Mouse (Mus musculus) large intestine, adult 2 months (tissue): ENCODE measurements around the gene Slc17a7. TPM values are rescaled to one million over a fixed set of nuclear protein-coding genes. Genes with fewer than 3 reads are reported as not detected.
A peak's percentile ranks its signal among the peaks of the same experiment; 100 is the strongest.
"Not testable (repeated sequence)": the region's sequence is repeated elsewhere in the genome, so short reads cannot be mapped to it uniquely, and the experiment has no call there.

Source experiments
- DNase-seq: peaks from one replicate; pipeline ENCODE4 v3.0.0-alpha.2; 2012; ENCODE audit warnings: low read depth, low spot score
- WGBS: fragments of 180-500 bp; shearing (Covaris S2); methylation state at CpG from one replicate; pipeline ENCODE4 v1.1.7; 2018; 5-methylcytosine and 5-hydroxymethylcytosine counted together
- polyA plus RNA-seq: library from polyadenylated mRNA; depleted of rRNA; stranded (reverse); fragments of >200 nt; gene quantifications from 2 replicates; pipeline ENCODE4 v1.2.3, GENCODE M21; 2012

The Slc17a7 gene
- polyA plus RNA-seq, 1 experiment, result 0.11 TPM

GRCm38 (mm10) chr7:45169495-45169894 lies 5.7 kb downstream of the Slc17a7 start:
- WGBS, result 88% methylated on average over 3 of the region's 3 CpGs
- no peak for DNase-seq

- no peak for DNase-seq
- 59% methylated on average over 7 of the region's 7 CpGs for WGBS
These were observed 9.2 kb downstream of the Slc17a7 start for GRCm38 (mm10) chr7:45172974-45173373.

- not testable (repeated sequence) for DNase-seq
- 59% methylated on average over 1 of the region's 1 CpGs for WGBS
These were observed 10.0 kb downstream of the Slc17a7 start for GRCm38 (mm10) chr7:45173772-45174171.

- WGBS, result 8% methylated on average over 29 of the region's 29 CpGs
- no peak for DNase-seq
These were observed 11.0 kb downstream of the Slc17a7 start for GRCm38 (mm10) chr7:45174567-45175280.

GRCm38 (mm10) chr7:45175398-45175797 lies 11.6 kb downstream of the Slc17a7 start:
- 4% methylated on average over 13 of the region's 13 CpGs for WGBS

GRCm38 (mm10) chr7:45175929-45176328 lies 12.2 kb downstream of the Slc17a7 start:
- DNase-seq, result no peak
- 5% methylated on average over 23 of the region's 23 CpGs for WGBS

More at GRCm38 (mm10) chr7:45175398-45175797, 11.6 kb downstream of the Slc17a7 start:
- no peak for DNase-seq

- no peak for DNase-seq
- 4% methylated on average over 30 of the region's 31 CpGs for WGBS
These were observed 12.6 kb downstream of the Slc17a7 start for GRCm38 (mm10) chr7:45176356-45176755.

- 18% methylated on average over 7 of the region's 7 CpGs for WGBS
- DNase-seq, result no peak
These were observed 14.8 kb downstream of the Slc17a7 start for GRCm38 (mm10) chr7:45178550-45178949.

GRCm38 (mm10) chr7:45179469-45179868 lies 15.7 kb downstream of the Slc17a7 start, which contains the start of gene Gfy:
Gfy (minus strand) TSS chr7:45179569.
- no peak for DNase-seq
- WGBS, result 34% methylated on average over 7 of the region's 7 CpGs

- WGBS, result 27% methylated on average over 20 of the region's 20 CpGs
- no peak for DNase-seq
These were observed 17.2 kb downstream of the Slc17a7 start, which contains the start of gene Pth2 for GRCm38 (mm10) chr7:45180896-45181477. Pth2 (plus strand) TSS chr7:45180995.

GRCm38 (mm10) chr7:45181540-45181939 lies 17.8 kb downstream of the Slc17a7 start:
- 6% methylated on average over 35 of the region's 35 CpGs for WGBS

GRCm38 (mm10) chr7:45182199-45182601 lies 18.5 kb downstream of the Slc17a7 start:
- under 1% methylated on average over 34 of the region's 34 CpGs for WGBS
- peak; percentile 74 for DNase-seq

More at GRCm38 (mm10) chr7:45181540-45181939, 17.8 kb downstream of the Slc17a7 start:
- DNase-seq, result no peak

GRCm38 (mm10) chr7:45182606-45183005 lies 18.9 kb downstream of the Slc17a7 start:
- WGBS, result 8% methylated on average over 11 of the region's 11 CpGs
- DNase-seq, result no peak

GRCm38 (mm10) chr7:45183672-45184071 lies 19.9 kb downstream of the Slc17a7 start:
- 68% methylated on average over 7 of the region's 7 CpGs for WGBS
- no peak for DNase-seq

GRCm38 (mm10) chr7:45185921-45186320 lies 22.2 kb downstream of the Slc17a7 start:
- 65% methylated on average over 7 of the region's 7 CpGs for WGBS

GRCm38 (mm10) chr7:45189600-45189999 lies 25.9 kb downstream of the Slc17a7 start:
- WGBS, result 53% methylated on average over 16 of the region's 16 CpGs
- DNase-seq, result no peak

More at GRCm38 (mm10) chr7:45185921-45186320, 22.2 kb downstream of the Slc17a7 start:
- DNase-seq, result no peak

- WGBS, result 86% methylated on average over 6 of the region's 6 CpGs
- DNase-seq, result no peak
These were observed 26.4 kb downstream of the Slc17a7 start for GRCm38 (mm10) chr7:45190186-45190585.

- WGBS, result 64% methylated on average over 2 of the region's 2 CpGs
- no peak for DNase-seq
These were observed 27.4 kb downstream of the Slc17a7 start for GRCm38 (mm10) chr7:45191161-45191560.

GRCm38 (mm10) chr7:45191803-45192363 lies 28.1 kb downstream of the Slc17a7 start:
- no peak for DNase-seq
- 14% methylated on average over 8 of the region's 8 CpGs for whole genome bisulfite sequencing

GRCm38 (mm10) chr7:45192585-45193310 lies 29.0 kb downstream of the Slc17a7 start:
- 91% methylated on average over 7 of the region's 7 CpGs for WGBS
- no peak for DNase-seq
